Mouse (Mus musculus) CH12.LX (cell line): ENCODE measurements at regions not wholly inside any gene's neighbourhood (a gene's known extent, or its start where the extent isn't known, plus 50 kb on each side); places are given as distances from the start of the nearest gene placed in this dataset.

Experiments used
- DNase-seq: peaks from one replicate; pipeline ENCODE4 v3.0.0-alpha.2; 2013; ENCODE audit errors: extremely low read depth
- H3K27ac ChIP-seq: 2 replicates; pipeline ENCODE4 v1.5.1; 2012; ENCODE audit warnings: low read depth, mild to moderate bottlenecking, control low read depth, moderate library complexity; ENCODE audit not compliant: insufficient read depth
- H3K27me3 ChIP-seq: replicated peaks from 2 replicates; pipeline ENCODE3; 2012; ENCODE audit warnings: inconsistent platforms
- H3K36me3 ChIP-seq, 2 experiments: replicated peaks in 1 of 2; 2 replicates each; pipeline versions ENCODE3 to v1.6.1; 2012; ENCODE audit warnings: inconsistent platforms in 1 of 2, low read length in 1 of 2, mild to moderate bottlenecking in 1 of 2, mixed read lengths in 1 of 2, moderate library complexity in 1 of 2; ENCODE audit not compliant: control insufficient read depth in 1 of 2, insufficient read depth in 1 of 2
- H3K4me1 ChIP-seq, 2 experiments: 2 replicates each; pipeline ENCODE4 v1.6.1; 2012; ENCODE audit warnings: inconsistent platforms in 1 of 2, moderate library complexity in 1 of 2; ENCODE audit not compliant: insufficient read depth in 2 of 2, control insufficient read depth in 1 of 2
- H3K4me2 ChIP-seq: 2 replicates; pipeline ENCODE4 v1.6.1; 2012; ENCODE audit warnings: low read depth, mild to moderate bottlenecking, control low read depth; ENCODE audit not compliant: poor library complexity, insufficient read depth, severe bottlenecking
- H3K4me3 ChIP-seq, 3 experiments: fragments of 150-350 bp in 1 of 3; sonication (generic) in 1 of 3; replicated peaks in 1 of 3; 2 replicates each; pipeline versions ENCODE3 to v1.5.1; 2011 to 2012; ENCODE audit warnings: low read depth in 2 of 3, low read length in 2 of 3, mild to moderate bottlenecking in 2 of 3, moderate library complexity in 2 of 3, control low read depth in 1 of 3, improper control_type of control experiment in 1 of 3, inconsistent platforms in 1 of 3, mixed read lengths in 1 of 3; ENCODE audit not compliant: poor library complexity in 1 of 3
- H3K79me2 ChIP-seq: replicated peaks from 2 replicates; pipeline ENCODE4 v1.6.1; 2012; ENCODE audit warnings: mild to moderate bottlenecking, moderate library complexity; ENCODE audit not compliant: control insufficient read depth, poor library complexity, insufficient read depth, severe bottlenecking; ENCODE audit errors: extremely low read depth
- H3K9ac ChIP-seq: 2 replicates; pipeline ENCODE4 v1.6.1; 2012; ENCODE audit warnings: low read depth, mild to moderate bottlenecking, control low read depth, moderate library complexity; ENCODE audit not compliant: insufficient read depth
- H3K9me3 ChIP-seq: replicated peaks from 2 replicates; pipeline ENCODE3; 2012; ENCODE audit warnings: low read length, inconsistent platforms, mixed read lengths
- BHLHE40 ChIP-seq: IDR thresholded peaks from 2 replicates; pipeline ENCODE4 v1.6.1; 2011; ENCODE audit warnings: mild to moderate bottlenecking, low read depth, low read length, improper control_type of control experiment
- CHD1 ChIP-seq: IDR thresholded peaks from 2 replicates; pipeline ENCODE4 v1.6.1; 2012; ENCODE audit warnings: low read depth, low read length, improper control_type of control experiment, inconsistent platforms
- CHD2 ChIP-seq: IDR thresholded peaks from 2 replicates; pipeline ENCODE4 v1.6.1; 2011; ENCODE audit warnings: low read length, improper control_type of control experiment
- CTCF ChIP-seq, 2 experiments: IDR thresholded peaks in 1 of 2; conservative IDR thresholded peaks in 1 of 2; 2 replicates each; pipeline ENCODE4 v1.5.1; 2011 to 2012; ENCODE audit warnings: low read depth in 2 of 2, low read length in 2 of 2, improper control_type of control experiment in 1 of 2, inconsistent platforms in 1 of 2, mild to moderate bottlenecking in 1 of 2, moderate library complexity in 1 of 2
- E2F4 ChIP-seq: IDR thresholded peaks from 2 replicates; pipeline ENCODE4 v1.6.1; 2011; ENCODE audit warnings: low read depth, low read length, improper control_type of control experiment; ENCODE audit not compliant: insufficient replicate concordance
- ELF1 ChIP-seq: IDR thresholded peaks from 2 replicates; pipeline ENCODE4 v1.6.1; 2014; ENCODE audit warnings: low read depth, mild to moderate bottlenecking, inconsistent platforms, low read length, improper control_type of control experiment
- EP300 ChIP-seq: IDR thresholded peaks from 2 replicates; pipeline ENCODE4 v1.6.1; 2011; ENCODE audit warnings: low read length, improper control_type of control experiment
- ETS1 ChIP-seq: conservative IDR thresholded peaks from 2 replicates; pipeline ENCODE4 v1.6.1; 2012; ENCODE audit warnings: low read depth, mild to moderate bottlenecking, inconsistent platforms, low read length, improper control_type of control experiment, moderate library complexity
- GABPA ChIP-seq: IDR thresholded peaks from 2 replicates; pipeline ENCODE4 v1.6.1; 2012; ENCODE audit warnings: low read depth, low read length, improper control_type of control experiment, inconsistent platforms; ENCODE audit not compliant: insufficient replicate concordance
- JUN ChIP-seq: IDR thresholded peaks from 2 replicates; pipeline ENCODE4 v1.6.1; 2011; ENCODE audit warnings: low read depth, mild to moderate bottlenecking, low read length, improper control_type of control experiment, moderate library complexity; ENCODE audit not compliant: insufficient read depth
- KAT2A ChIP-seq: IDR thresholded peaks from 2 replicates; pipeline ENCODE4 v1.6.1; 2012; ENCODE audit warnings: low read length, improper control_type of control experiment, inconsistent platforms; ENCODE audit not compliant: insufficient replicate concordance
- MAX ChIP-seq: IDR thresholded peaks from 2 replicates; pipeline ENCODE4 v1.6.1; 2011; ENCODE audit warnings: low read length, improper control_type of control experiment
- MEF2A ChIP-seq: IDR thresholded peaks from 2 replicates; pipeline ENCODE4 v1.6.1; 2014; ENCODE audit warnings: low read depth, mild to moderate bottlenecking, inconsistent platforms, low read length, improper control_type of control experiment, borderline replicate concordance
- MYC ChIP-seq: IDR thresholded peaks from 2 replicates; pipeline ENCODE4 v1.6.1; 2011; ENCODE audit warnings: low read depth, mild to moderate bottlenecking, improper control_type of control experiment, low read length
- NRF1 ChIP-seq: IDR thresholded peaks from 2 replicates; pipeline ENCODE4 v1.6.1; 2014; ENCODE audit warnings: low read depth, mild to moderate bottlenecking, inconsistent platforms, low read length, improper control_type of control experiment, moderate library complexity
- POLR2AphosphoS2 ChIP-seq: IDR thresholded peaks from 2 replicates; pipeline ENCODE4 v1.6.1; 2011; ENCODE audit warnings: low read depth, low read length, improper control_type of control experiment
- RAD21 ChIP-seq: IDR thresholded peaks from 2 replicates; pipeline ENCODE4 v1.6.1; 2011; ENCODE audit warnings: low read depth, mild to moderate bottlenecking, low read length, improper control_type of control experiment, moderate library complexity
- SIN3A ChIP-seq: IDR thresholded peaks from 2 replicates; pipeline ENCODE4 v1.6.1; 2012; ENCODE audit warnings: low read length, improper control_type of control experiment, inconsistent platforms
- UBTF ChIP-seq: IDR thresholded peaks from 2 replicates; pipeline ENCODE4 v1.6.1; 2012; ENCODE audit warnings: low read depth, mild to moderate bottlenecking, inconsistent platforms, low read length, improper control_type of control experiment, moderate library complexity
- ZMIZ1 ChIP-seq: IDR thresholded peaks from 2 replicates; pipeline ENCODE4 v1.6.1; 2012; ENCODE audit warnings: low read depth, mild to moderate bottlenecking, inconsistent platforms, low read length, improper control_type of control experiment
- ZNF384 ChIP-seq: IDR thresholded peaks from 2 replicates; pipeline ENCODE4 v1.6.1; 2012; ENCODE audit warnings: low read depth, low read length, improper control_type of control experiment, inconsistent platforms
- dilution Hi-C: fragments of 300-500 bp; cut with MboI; formaldehyde crosslinking; loops from 2 replicates; pipeline ENCODE4 v1.14.3; 2020; ENCODE audit warnings: low sequenced_read_pairs; ENCODE audit not compliant: extremely low pct_unique_long_range_greater_than_20kb, extremely low pct_ligation_motif_present
- in situ Hi-C: fragments of 300-500 bp; cut with MboI; formaldehyde crosslinking; loops from 3 replicates; pipeline ENCODE4 v1.14.3; 2019; ENCODE audit warnings: low sequenced_read_pairs, low pct_ligation_motif_present, low pct_unique_long_range_greater_than_20kb, mixed read lengths

GRCm38 (mm10) chr7:136342211-136342799 lies 552.1 kb upstream of the Mgmt start:
- TF ChIP-seq CHD2 = no peak
- TF ChIP-seq MEF2A = no peak
- TF ChIP-seq CHD1 = no peak
- no peak for TF ChIP-seq NRF1
- TF ChIP-seq ZMIZ1 = no peak
- no peak for TF ChIP-seq KAT2A
- no peak for TF ChIP-seq MYC
- TF ChIP-seq, all 38 proteins: peak for 0
- H3K4me2 ChIP-seq = no peak overlapping the region

GRCm38 (mm10) chr7:136342822-136343221 lies 551.6 kb upstream of the Mgmt start:
- TF ChIP-seq ETS1 (no peak), MAX (no peak), E2F4 (no peak), SIN3A (no peak), NRF1 (no peak)
- no peak overlapping the region for H3K9ac ChIP-seq
- dilution Hi-C loops = no loop called here

More at GRCm38 (mm10) chr7:136342211-136342799, 552.1 kb upstream of the Mgmt start:
- dilution Hi-C loops (no loop called here), in situ Hi-C loops (no loop called here)
- DNase-seq = no peak
- Histone ChIP-seq H3K27me3 (peaks cover 92% of the 10 kb centered on the region), H3K79me2 (no peaks in the 10 kb centered on the region), H3K36me3 (no peaks in the 10 kb centered on the region), H3K27ac (no peak overlapping the region), H3K9me3 (no peaks in the 10 kb centered on the region), H3K9ac (no peak overlapping the region), H3K4me3 (no peak overlapping the region), H3K4me1 (no peaks in the 10 kb centered on the region)

GRCm38 (mm10) chr7:136343494-136343893 lies 550.9 kb upstream of the Mgmt start:
- Histone ChIP-seq H3K79me2 (no peaks in the 10 kb centered on the region), H3K4me2 (no peak overlapping the region), H3K9ac (no peak overlapping the region), H3K27ac (no peak overlapping the region), H3K27me3 (peaks cover 95% of the 10 kb centered on the region), H3K4me1 (no peaks in the 10 kb centered on the region), H3K9me3 (no peaks in the 10 kb centered on the region), H3K36me3 (no peaks in the 10 kb centered on the region), H3K4me3 (no peak overlapping the region)
- TF ChIP-seq CTCF (conservative IDR thresholded peaks at IDR 0.05 in 1 of 2, IDR thresholded peaks at IDR 0.05 in 1 of 2; ENCODE audit: low read depth in 2 of 2, low read length in 2 of 2) (no peak), ETS1 (no peak), BHLHE40 (no peak), E2F4 (no peak), MYC (no peak), MEF2A (no peak), ELF1 (no peak), POLR2AphosphoS2 (no peak), GABPA (no peak), UBTF (no peak), ZNF384 (no peak), JUN (no peak), EP300 (no peak), RAD21 (no peak), CHD2 (no peak), ZMIZ1 (no peak)
- no peak for DNase-seq
- in situ Hi-C loops (no loop called here), dilution Hi-C loops (no loop called here)

More at GRCm38 (mm10) chr7:136342822-136343221, 551.6 kb upstream of the Mgmt start:
- Histone ChIP-seq H3K27ac (no peak overlapping the region), H3K4me1 (no peaks in the 10 kb centered on the region), H3K4me2 (no peak overlapping the region), H3K36me3 (no peaks in the 10 kb centered on the region), H3K27me3 (peaks cover 92% of the 10 kb centered on the region), H3K79me2 (no peaks in the 10 kb centered on the region), H3K4me3 (no peak overlapping the region), H3K9me3 (no peaks in the 10 kb centered on the region)
- in situ Hi-C loops = no loop called here
- no peak for DNase-seq
